Mouse (Mus musculus) monocyte, adult 59 days (primary cell): ENCODE results near the gene Cbx3. TPM values are rescaled to one million over a fixed set of nuclear protein-coding genes. Genes with fewer than 3 reads are reported as not detected.

Experiments
- total RNA-seq, 2 experiments: library from RNA; stranded (reverse); gene quantifications; one replicate each; pipeline ENCODE4 v1.2.4; 2023

Gene Cbx3
- total RNA-seq, result 10 to 100 TPM; 38.7 to 42.7 TPM

DNA sequence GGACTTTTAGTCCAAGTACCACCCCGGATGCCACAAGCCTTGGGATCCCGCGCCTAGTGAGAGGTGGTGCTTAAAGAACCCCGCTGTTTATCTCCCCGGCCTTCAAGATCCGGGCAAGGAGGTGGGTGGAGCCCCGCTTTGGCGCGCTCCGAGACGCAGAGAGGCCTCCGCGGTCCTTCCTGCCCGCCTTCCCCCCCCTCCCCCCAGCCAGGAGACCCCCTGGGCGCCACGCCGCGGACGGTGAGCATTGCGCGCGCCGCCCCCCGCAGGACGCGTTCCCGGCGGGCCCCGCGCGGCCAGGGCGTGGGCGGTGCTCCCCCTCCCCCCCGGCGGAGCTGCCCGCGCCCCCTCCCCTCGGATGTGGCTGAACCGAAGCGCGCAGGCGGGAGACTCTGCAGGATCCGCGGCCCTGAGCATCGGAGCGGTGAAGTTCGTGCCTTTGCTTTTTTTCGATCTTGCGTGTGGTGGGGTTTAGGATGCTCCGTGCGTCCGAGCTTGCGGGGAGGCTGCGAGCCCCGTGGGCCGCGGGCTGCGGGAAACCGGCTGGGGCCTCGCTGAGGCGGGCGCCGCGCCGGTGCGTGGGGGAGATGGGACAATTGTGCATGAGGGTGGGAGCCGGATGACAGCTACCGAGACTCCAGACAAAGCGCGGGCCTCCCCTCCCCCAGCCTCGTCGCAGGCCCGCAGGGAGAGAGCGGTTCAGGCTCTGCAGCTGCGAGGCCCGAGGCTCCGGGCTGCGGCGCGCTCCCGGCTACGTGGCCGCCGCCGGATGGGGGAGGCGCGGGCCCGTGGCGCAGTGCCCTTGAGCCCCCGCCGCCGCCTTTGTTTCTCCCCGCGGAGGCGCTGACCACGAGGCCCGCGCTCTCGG is at the start of gene Cbx3:
Cbx3 (plus strand) TSS at position 50 of the 868 bp plus-strand sequence.

GRCm38 (mm10) chr6:51432535-51433397 is 37.4 kb upstream of the Cbx3 start, which contains the start of gene Nfe2l3:
TSS of gene Nfe2l3 (plus strand) at chr6:51432670.

DNA sequence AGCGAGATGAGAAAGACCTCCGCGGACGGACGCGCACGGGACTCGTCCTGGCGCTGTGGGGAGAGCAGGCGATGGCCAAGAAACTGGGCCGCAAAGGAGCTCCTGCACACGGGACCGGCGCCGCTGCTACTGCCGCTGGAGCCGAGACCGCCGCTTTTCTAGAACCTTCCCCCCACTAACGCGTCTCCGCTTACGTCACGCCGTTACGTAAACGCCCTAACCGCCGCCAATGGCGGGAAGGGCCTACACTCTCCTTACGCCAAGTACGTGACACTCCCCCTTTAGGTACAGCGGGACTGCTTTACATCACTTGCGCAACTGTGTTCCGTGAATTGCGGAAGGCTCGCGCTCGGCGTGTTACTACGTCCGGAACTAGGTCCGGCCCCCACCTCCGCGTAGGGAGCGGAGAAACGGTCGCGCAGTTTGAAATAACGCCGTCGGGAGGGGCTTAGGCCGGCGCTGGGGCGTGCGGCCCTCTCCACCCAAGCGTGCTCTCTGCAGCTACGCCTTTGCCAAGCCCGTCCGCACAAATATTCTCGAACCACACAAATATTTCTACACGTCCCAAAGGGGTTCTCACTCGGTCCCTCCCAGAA is 347 bp upstream of the Cbx3 start, which contains the start of gene Hnrnpa2b1:
Hnrnpa2b1 (minus strand) TSS at position 180 of the 596 bp plus-strand sequence.

GRCm38 (mm10) chr6:51523807-51524320 is 53.7 kb downstream of the Cbx3 start, which contains the start of gene Snx10:
TSS of gene Snx10 (plus strand) at chr6:51523901.

Other genes starting within 250 kb of the Cbx3 start
- under 1 TPM; 0.31 to 0.88 TPM for gene Nfe2l3, start 37.7 kb upstream of the Cbx3 start, total RNA-seq
- gene Hnrnpa2b1, start 466 bp upstream of the Cbx3 start, total RNA-seq, result 100 to 1,000 TPM; 557 to 615 TPM
- 10 to 100 TPM; 70.4 to 82.1 TPM for gene Snx10, start 53.5 kb downstream of the Cbx3 start, total RNA-seq